Mouse (Mus musculus) kidney, adult 2 months (tissue): ENCODE data around the gene Btn1a1.

Experiments
- CTCF ChIP-seq: fragments of 200-500 bp; conservative IDR thresholded peaks from 2 replicates; pipeline ENCODE4 v1.5.1; 2011; ENCODE audit warnings: low read depth, mild to moderate bottlenecking, control low read depth, low read length, moderate library complexity, mixed read lengths; ENCODE audit not compliant: insufficient read depth, insufficient read length
- POLR2A ChIP-seq: fragments of 200-500 bp; IDR thresholded peaks from one replicate; pipeline ENCODE4 v1.6.1; 2011; ENCODE audit warnings: low read depth, low read length, control low read depth

- no peak for TF ChIP-seq POLR2A
- no peak for TF ChIP-seq CTCF
Measured at GRCm38 (mm10) chr13:23485271-23485670, 19.6 kb upstream of the Btn1a1 start.
